Mouse (Mus musculus): ENCODE measurements around the gene Vamp9.

DNA sequence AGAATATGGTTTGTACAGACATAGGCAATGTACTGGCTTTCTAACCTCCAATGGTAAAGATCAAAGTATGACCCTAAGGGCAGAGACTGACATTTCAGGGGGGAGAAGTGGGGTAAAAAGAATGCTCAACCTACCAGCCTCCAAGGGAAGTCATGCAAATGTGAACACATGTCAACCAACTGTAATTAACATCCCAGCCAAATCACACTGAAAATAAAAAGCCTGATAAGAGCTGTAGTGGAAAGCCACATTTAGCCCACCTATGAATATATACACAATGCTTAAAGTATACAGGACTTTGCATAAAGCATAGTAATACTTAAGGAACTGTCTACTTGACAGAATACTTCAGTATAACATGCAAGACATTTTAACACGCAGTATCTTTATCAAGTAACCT lies 69.7 kb downstream of the Vamp9 start:
- no peak for TF ChIP-seq CTCF (IDR thresholded peaks at IDR 0.05; ENCODE audit: borderline replicate concordance, control insufficient read depth, extremely low read depth, insufficient read depth, low read length, poor library complexity)
- no peak for TF ChIP-seq POLR2A (IDR thresholded peaks at IDR 0.05; ENCODE audit: control insufficient read depth, extremely low read depth, insufficient read depth, low read length, poor library complexity)

Measured in thymus, adult 2 months (tissue).